Mouse (Mus musculus) liver, postnatal 0 days (tissue): Measurements from ENCODE around the gene Pofut2. TPM values are rescaled to one million over a fixed set of nuclear protein-coding genes. Genes with fewer than 3 reads are reported as not detected.

Experiments used
- ATAC-seq: fragments of 200-750 bp; cut with Nextera tagmentation; 2 replicates; pipeline ENCODE4 v1.8.0; 2017; ENCODE audit warnings: mild to moderate bottlenecking, moderate library complexity
- DNase-seq: peaks from one replicate; pipeline ENCODE4 v3.0.0-alpha.2; 2016
- H3K27ac ChIP-seq: fragments of 300-500 bp; sonication (generic); 2 replicates; pipeline ENCODE4 v1.5.1; 2014; ENCODE audit warnings: antibody characterized with exemption, moderate library complexity, mild to moderate bottlenecking, low read depth
- H3K27me3 ChIP-seq: fragments of 300-500 bp; sonication (generic); 2 replicates; pipeline ENCODE4 v1.6.1; 2014; ENCODE audit warnings: low read length, control low read depth, mixed read lengths; ENCODE audit not compliant: insufficient read depth
- H3K36me3 ChIP-seq: fragments of 300-500 bp; sonication (generic); replicated peaks from 2 replicates; pipeline ENCODE4 v1.6.1; 2014; ENCODE audit warnings: mild to moderate bottlenecking, control low read depth, low read length, moderate library complexity, mixed read lengths; ENCODE audit not compliant: insufficient read depth
- H3K4me1 ChIP-seq: fragments of 300-500 bp; sonication (generic); 2 replicates; pipeline ENCODE4 v1.6.1; 2014; ENCODE audit warnings: antibody characterized with exemption, mild to moderate bottlenecking, control low read depth; ENCODE audit not compliant: insufficient read depth
- H3K4me2 ChIP-seq: fragments of 300-500 bp; sonication (generic); 2 replicates; pipeline ENCODE4 v1.6.1; 2014; ENCODE audit warnings: low read depth, mild to moderate bottlenecking, low read length, moderate library complexity, mixed read lengths
- H3K4me3 ChIP-seq: fragments of 300-500 bp; sonication (generic); 2 replicates; pipeline ENCODE4 v1.5.1; 2014; ENCODE audit warnings: low read depth, low read length
- H3K9ac ChIP-seq: fragments of 300-500 bp; sonication (generic); replicated peaks from 2 replicates; pipeline ENCODE4 v1.6.1; 2014; ENCODE audit warnings: mild to moderate bottlenecking, moderate library complexity
- H3K9me3 ChIP-seq: fragments of 300-500 bp; sonication (generic); 2 replicates; pipeline ENCODE4 v1.6.1; 2016; ENCODE audit warnings: mild to moderate bottlenecking, control low read depth, low read length, mixed read lengths
- CTCF ChIP-seq: sonication (generic); IDR thresholded peaks from 2 replicates; pipeline ENCODE4 v1.5.1; 2016; ENCODE audit warnings: antibody characterized with exemption, low read depth
- EP300 ChIP-seq: IDR thresholded peaks from 2 replicates; pipeline ENCODE4 v1.6.1; 2016; ENCODE audit warnings: antibody characterized with exemption, low read depth, mild to moderate bottlenecking
- WGBS: fragments of 180-500 bp; shearing (Covaris S2); extraction: QIAGEN DNeasy Blood & Tissue Kit; methylation state at CpG from one replicate; pipeline ENCODE4 v1.1.7; 2014; ENCODE audit not compliant: insufficient replicate concordance; 5-methylcytosine and 5-hydroxymethylcytosine counted together
- polyA plus RNA-seq: library from polyadenylated mRNA; unstranded; fragments of >200 nt; fragmentation: Nextera tagmentation; extraction: Ambion mirVana; gene quantifications from 2 replicates; pipeline ENCODE4 v1.2.1, GENCODE M21; 2015

Pofut2 gene
- polyA plus RNA-seq, 1 experiment from 2014 or later: 17.2 TPM

- H3K27ac ChIP-seq: no peak overlapping the region
- H3K27me3 ChIP-seq: no peaks in the 10 kb centered on the region
- TF ChIP-seq CTCF: no peak
- no peaks in the 10 kb centered on the region for H3K36me3 ChIP-seq
- no peak for DNase-seq
- no peak overlapping the region for H3K4me3 ChIP-seq
- H3K9ac ChIP-seq: no peak overlapping the region
- WGBS: 81% methylated on average over 5 of the region's 5 CpGs
- no peak overlapping the region for H3K4me2 ChIP-seq
- no peak for ATAC-seq
- H3K4me1 ChIP-seq: peaks cover 17% of the 10 kb centered on the region
- H3K9me3 ChIP-seq: no peaks in the 10 kb centered on the region
These were observed 12.0 kb upstream of the Pofut2 start for GRCm38 (mm10) chr10:77247048-77247447.

- Histone ChIP-seq H3K9me3 (no peaks in the 10 kb centered on the region), H3K36me3 (no peaks in the 10 kb centered on the region), H3K27ac (no peak overlapping the region), H3K4me2 (no peak overlapping the region), H3K9ac (no peak overlapping the region), H3K4me3 (no peak overlapping the region), H3K4me1 (peaks cover 23% of the 10 kb centered on the region), H3K27me3 (no peaks in the 10 kb centered on the region)
- ATAC-seq: no peak
- no peak for TF ChIP-seq EP300
- no peak for TF ChIP-seq CTCF
- WGBS: 82% methylated on average over 7 of the region's 7 CpGs
- no peak for DNase-seq
These were observed 11.3 kb upstream of the Pofut2 start for GRCm38 (mm10) chr10:77247707-77248106.

- peak; percentile 59 for ATAC-seq
- TF ChIP-seq CTCF: peak; percentile 12; the same call in 1 of the 2 replicates
- no peak for TF ChIP-seq EP300
- H3K27ac ChIP-seq: 0 out of 2 replicates have a peak overlapping the region, but pooled peaks have one; percentile 44
These were observed 7.7 kb upstream of the Pofut2 start for GRCm38 (mm10) chr10:77251223-77251783.

GRCm38 (mm10) chr10:77251784-77252539 is 7.1 kb upstream of the Pofut2 start:
- 63% methylated on average over 18 of the region's 18 CpGs for WGBS
- no peak overlapping the region for H3K9ac ChIP-seq
- ATAC-seq: peak; percentile 26; the same call in 1 of the 2 replicates

More at GRCm38 (mm10) chr10:77251223-77251783, 7.7 kb upstream of the Pofut2 start:
- Histone ChIP-seq H3K9me3 (no peaks in the 10 kb centered on the region), H3K4me3 (no peak overlapping the region), H3K27me3 (no peaks in the 10 kb centered on the region), H3K9ac (no peak overlapping the region), H3K4me2 (peak overlapping the region; percentile 34), H3K4me1 (peaks cover 21% of the 10 kb centered on the region), H3K36me3 (no peaks in the 10 kb centered on the region)
- DNase-seq: peak; percentile 36
- 50% methylated on average over 18 of the region's 18 CpGs for WGBS

DNA sequence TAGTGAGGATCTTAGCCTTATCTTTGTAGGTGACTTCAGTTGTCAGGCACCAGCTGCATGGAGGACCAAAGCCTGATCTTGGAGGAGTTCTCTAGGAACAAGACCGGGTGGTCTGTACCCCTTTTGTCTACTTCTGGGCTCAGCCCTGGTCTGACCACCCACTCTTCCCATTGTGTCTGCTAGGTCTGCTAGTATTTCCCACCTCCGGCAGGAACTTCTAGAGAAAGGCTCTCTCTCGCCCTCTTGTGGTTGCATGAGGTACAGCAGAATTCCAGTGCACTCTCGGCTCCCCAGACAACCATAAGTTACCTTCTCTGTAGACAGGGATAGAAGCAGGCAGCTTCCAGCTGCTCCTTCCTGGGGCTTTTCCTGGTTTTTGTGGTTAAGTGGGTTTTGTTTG is 6.2 kb upstream of the Pofut2 start:
- no peak overlapping the region for H3K9ac ChIP-seq
- peaks cover 21% of the 10 kb centered on the region for H3K4me1 ChIP-seq
- H3K27me3 ChIP-seq: no peaks in the 10 kb centered on the region
- H3K36me3 ChIP-seq: no peaks in the 10 kb centered on the region
- no peak overlapping the region for H3K27ac ChIP-seq
- no peaks in the 10 kb centered on the region for H3K9me3 ChIP-seq
- peak; percentile 79 for DNase-seq
- H3K4me2 ChIP-seq: no peak overlapping the region
- peak; percentile 49; the same call in 1 of the 2 replicates for ATAC-seq
- 1% methylated on average over 4 of the region's 4 CpGs for WGBS
- TF ChIP-seq CTCF: peak; percentile 97
- TF ChIP-seq EP300: no peak
- no peak overlapping the region for H3K4me3 ChIP-seq

More at GRCm38 (mm10) chr10:77251784-77252539, 7.1 kb upstream of the Pofut2 start:
- no peaks in the 10 kb centered on the region for H3K9me3 ChIP-seq
- no peak overlapping the region for H3K27ac ChIP-seq
- no peak for TF ChIP-seq EP300
- TF ChIP-seq CTCF: no peak
- no peak overlapping the region for H3K4me3 ChIP-seq
- no peaks in the 10 kb centered on the region for H3K36me3 ChIP-seq
- peak overlapping the region; percentile 34 for H3K4me2 ChIP-seq
- H3K4me1 ChIP-seq: peaks cover 21% of the 10 kb centered on the region
- peak; percentile 42 for DNase-seq
- no peaks in the 10 kb centered on the region for H3K27me3 ChIP-seq

GRCm38 (mm10) chr10:77255231-77255630 is 3.8 kb upstream of the Pofut2 start:
- 85% methylated on average over 3 of the region's 3 CpGs for WGBS

More at GRCm38 (mm10) chr10:77255231-77255630, 3.8 kb upstream of the Pofut2 start:
- Histone ChIP-seq H3K9ac (no peak overlapping the region), H3K36me3 (no peaks in the 10 kb centered on the region), H3K27ac (no peak overlapping the region), H3K4me2 (no peak overlapping the region), H3K4me3 (no peak overlapping the region), H3K27me3 (no peaks in the 10 kb centered on the region), H3K4me1 (peaks cover 30% of the 10 kb centered on the region), H3K9me3 (no peaks in the 10 kb centered on the region)
- no peak for DNase-seq
- TF ChIP-seq CTCF (no peak), EP300 (no peak)
- no peak for ATAC-seq
